Mouse (Mus musculus): ENCODE measurements at regions not wholly inside any gene's neighbourhood (a gene's known extent, or its start where the extent isn't known, plus 50 kb on each side); places are given as distances from the start of the nearest gene placed in this dataset.
"Not testable (repeated sequence)": the region's sequence is repeated elsewhere in the genome, so short reads cannot be mapped to it uniquely, and the experiment has no call there.

- no peak overlapping the region for H3K9ac ChIP-seq (replicated peaks; ENCODE audit: low read length)
- no peak overlapping the region for H3K4me2 ChIP-seq (ENCODE audit: low read depth, low read length)
- H3K4me3 ChIP-seq (ENCODE audit: low read depth, low read length): no peak overlapping the region
- H3K36me3 ChIP-seq (replicated peaks; ENCODE audit: control insufficient read depth, insufficient read depth, low read depth, low read length): no peaks in the 10 kb centered on the region
- DNase-seq (ENCODE audit: low spot score) (no peak), ATAC-seq (replicated peaks; ENCODE audit: insufficient number of reproducible peaks, low FRiP score, low TSS enrichment, low read depth) (no peak)
- H3K27me3 ChIP-seq (ENCODE audit: control insufficient read depth, insufficient read depth, low read length): no peaks in the 10 kb centered on the region
- no peaks in the 10 kb centered on the region for H3K9me3 ChIP-seq (replicated peaks; ENCODE audit: control insufficient read depth, low read length)
- H3K4me1 ChIP-seq (ENCODE audit: control insufficient read depth, insufficient read depth, low read length): no peaks in the 10 kb centered on the region; the same call in 1 of the 2 replicates
- no peak overlapping the region for H3K27ac ChIP-seq (replicated peaks; ENCODE audit: low read depth, low read length)
- 84% methylated on average over 7 of the region's 7 CpGs for WGBS
Observed at GRCm38 (mm10) chr3:81836478-81836877, 95.9 kb upstream of the Ctso start.

- H3K27ac ChIP-seq (replicated peaks; ENCODE audit: low read depth, low read length); DNase-seq (ENCODE audit: low spot score); H3K9me3 ChIP-seq (replicated peaks; ENCODE audit: control insufficient read depth, low read length); H3K4me2 ChIP-seq (ENCODE audit: low read depth, low read length); H3K36me3 ChIP-seq (replicated peaks; ENCODE audit: control insufficient read depth, insufficient read depth, low read depth, low read length); H3K4me1 ChIP-seq (ENCODE audit: control insufficient read depth, insufficient read depth, low read length); H3K4me3 ChIP-seq (ENCODE audit: low read depth, low read length); H3K27me3 ChIP-seq (ENCODE audit: control insufficient read depth, insufficient read depth, low read length); ATAC-seq (replicated peaks; ENCODE audit: insufficient number of reproducible peaks, low FRiP score, low TSS enrichment, low read depth); H3K9ac ChIP-seq (replicated peaks; ENCODE audit: low read length): not testable (repeated sequence)
- WGBS: 91% methylated on average over 9 of the region's 9 CpGs
Observed at GRCm38 (mm10) chr3:81838121-81838520, 94.3 kb upstream of the Ctso start.

GRCm38 (mm10) chr3:81864487-81864886, 67.9 kb upstream of the Ctso start:
- Histone ChIP-seq H3K27me3 (ENCODE audit: control insufficient read depth, insufficient read depth, low read length) (no peaks in the 10 kb centered on the region), H3K36me3 (replicated peaks; ENCODE audit: control insufficient read depth, insufficient read depth, low read depth, low read length) (no peaks in the 10 kb centered on the region), H3K4me1 (ENCODE audit: control insufficient read depth, insufficient read depth, low read length) (no peaks in the 10 kb centered on the region), H3K4me3 (ENCODE audit: low read depth, low read length) (no peak overlapping the region), H3K27ac (replicated peaks; ENCODE audit: low read depth, low read length) (no peak overlapping the region), H3K4me2 (ENCODE audit: low read depth, low read length) (no peak overlapping the region), H3K9ac (replicated peaks; ENCODE audit: low read length) (no peak overlapping the region), H3K9me3 (replicated peaks; ENCODE audit: control insufficient read depth, low read length) (no peaks in the 10 kb centered on the region)
- ATAC-seq (replicated peaks; ENCODE audit: insufficient number of reproducible peaks, low FRiP score, low TSS enrichment, low read depth): no peak
- WGBS: 80% methylated on average over 1 of the region's 1 CpGs
- DNase-seq (ENCODE audit: low spot score): no peak
